Mouse (Mus musculus): ENCODE results near the gene Vps45. TPM values are rescaled to one million over a fixed set of nuclear protein-coding genes. Genes with fewer than 3 reads are reported as not detected.

The Vps45 gene
- total RNA-seq, 2 experiments from 2014 or later: 15.0 to 22.7 TPM

DNA sequence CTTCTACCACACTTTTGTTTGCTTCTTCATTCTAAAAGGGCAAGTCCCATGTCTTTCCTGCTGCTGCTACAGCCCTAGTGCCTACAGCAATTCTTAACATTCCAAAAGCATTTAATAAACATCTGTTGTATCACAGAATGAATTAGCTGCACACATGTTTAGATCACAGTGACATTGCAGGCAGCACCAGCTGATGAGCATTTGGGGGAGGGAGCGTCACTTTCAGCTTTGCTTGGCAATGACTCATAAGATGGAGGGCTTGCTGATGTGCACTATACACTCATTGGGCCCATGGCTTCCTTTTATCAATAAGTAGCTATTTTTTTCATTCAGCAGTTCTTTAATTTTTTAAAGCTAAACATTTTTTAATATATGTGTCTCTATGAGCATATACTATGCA lies 30.4 kb downstream of the Vps45 start:
- DNase-seq: no peak
- intact Hi-C loops (cut with DNase I): no loop called here
- no peak overlapping the region for H3K4me3 ChIP-seq
- H3K27ac ChIP-seq: no peak overlapping the region
- TF ChIP-seq CTCF (IDR thresholded peaks at IDR 0.05): no peak

DNA sequence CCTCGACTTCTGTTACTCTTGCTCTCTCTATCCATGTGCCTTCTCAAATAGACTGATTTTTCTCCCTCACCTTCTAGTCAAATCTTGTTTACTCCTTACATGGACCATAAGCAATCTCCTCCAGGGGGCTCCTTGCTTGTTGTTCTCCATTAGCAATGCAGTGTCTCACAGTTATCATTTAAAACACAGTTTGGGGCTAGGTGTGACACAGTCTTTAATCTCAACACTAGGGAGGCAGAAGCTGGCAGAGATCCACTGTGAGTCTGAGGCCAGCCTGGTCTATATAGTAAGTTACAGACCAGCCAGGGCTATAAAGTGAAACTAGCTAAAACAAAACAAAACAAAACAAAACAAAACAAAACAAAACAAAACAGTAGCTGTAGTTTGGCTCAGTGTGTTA lies 31.1 kb downstream of the Vps45 start:
- intact Hi-C loops (cut with DNase I): no loop called here
- H3K4me3 ChIP-seq: no peak overlapping the region
- no peak for TF ChIP-seq CTCF (IDR thresholded peaks at IDR 0.05)
- H3K27ac ChIP-seq: no peak overlapping the region
- DNase-seq: no peak

DNA sequence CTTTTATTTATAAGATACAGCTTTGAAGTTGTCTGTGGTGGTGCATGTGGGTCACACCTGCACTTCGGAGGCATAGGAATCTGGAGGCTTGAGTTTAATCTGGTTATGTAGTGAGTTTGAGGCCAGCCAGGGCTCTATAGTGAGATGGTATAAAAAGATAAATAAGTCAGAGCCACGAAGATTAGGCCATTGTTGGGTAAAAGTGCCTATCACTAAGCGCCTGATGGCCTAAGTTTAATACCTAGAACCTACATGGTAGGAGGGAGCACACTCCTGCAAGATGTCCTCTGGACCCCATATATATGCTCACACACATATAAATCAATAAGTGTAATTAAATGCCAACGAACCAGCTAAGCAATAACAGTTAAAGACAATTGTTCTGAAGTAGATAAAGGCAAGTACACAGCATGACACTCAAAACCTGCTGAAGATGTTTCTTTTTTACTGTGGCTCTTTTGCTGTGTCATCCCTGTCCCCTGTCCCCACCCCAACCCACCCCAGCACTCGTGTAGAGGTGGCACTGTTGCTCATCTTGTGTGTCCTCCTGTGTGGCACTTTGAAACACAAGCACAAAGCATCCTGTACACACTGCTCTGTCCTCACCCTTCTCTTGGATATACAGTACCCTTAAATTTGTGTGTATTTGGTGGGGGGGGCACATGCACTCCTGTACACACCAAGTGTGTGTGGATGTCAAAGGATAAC lies 36.7 kb downstream of the Vps45 start:
- H3K4me3 ChIP-seq: no peak overlapping the region
- TF ChIP-seq CTCF (IDR thresholded peaks at IDR 0.05): no peak
- intact Hi-C loops (cut with DNase I): no loop called here
- no peak overlapping the region for H3K27ac ChIP-seq
- DNase-seq: no peak

DNA sequence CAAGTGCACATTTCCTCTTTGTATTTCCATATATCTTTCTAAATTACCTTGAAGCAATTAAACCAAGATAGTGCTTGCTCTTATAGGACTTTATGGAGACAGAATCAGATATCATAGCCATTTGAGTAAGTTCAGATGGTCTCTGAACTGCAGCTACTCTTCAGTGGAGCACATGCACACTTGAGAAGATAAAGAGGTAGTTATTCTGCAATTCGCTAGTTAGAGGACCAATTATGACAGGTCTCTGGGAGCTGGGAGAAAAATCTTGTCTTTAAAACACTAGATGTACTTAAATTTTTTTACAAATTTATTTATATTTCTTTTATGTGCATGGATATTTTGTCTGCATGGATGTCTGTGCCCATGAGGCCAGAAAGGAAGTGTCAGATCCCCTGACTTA lies 37.5 kb downstream of the Vps45 start:
- DNase-seq: no peak
- TF ChIP-seq CTCF (IDR thresholded peaks at IDR 0.05): no peak
- H3K27ac ChIP-seq: no peak overlapping the region
- no peak overlapping the region for H3K4me3 ChIP-seq
- intact Hi-C loops (cut with DNase I): no loop called here

DNA sequence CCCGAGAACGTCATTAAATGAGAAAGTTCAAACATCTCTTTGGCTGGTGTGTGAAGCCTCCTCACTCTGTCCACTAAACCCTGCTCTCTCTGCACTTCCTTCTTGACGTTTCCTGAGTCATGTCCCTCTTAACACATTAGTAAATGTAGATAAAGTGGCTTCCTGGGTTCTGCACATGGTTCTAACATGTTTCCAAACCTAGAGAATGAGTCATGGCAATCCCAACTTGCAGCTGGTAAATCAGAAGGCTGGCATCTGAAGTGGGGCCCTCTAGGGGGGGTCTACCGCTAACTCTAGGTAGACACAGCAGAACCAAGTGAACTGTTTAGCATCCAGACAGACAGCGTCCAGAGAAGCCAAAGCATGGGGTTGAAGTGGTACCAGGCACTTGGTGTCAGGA lies 40.8 kb downstream of the Vps45 start:
- TF ChIP-seq CTCF (IDR thresholded peaks at IDR 0.05): no peak
- intact Hi-C loops (cut with DNase I): no loop called here
- no peak for DNase-seq
- H3K27ac ChIP-seq: no peak overlapping the region
- no peak overlapping the region for H3K4me3 ChIP-seq

DNA sequence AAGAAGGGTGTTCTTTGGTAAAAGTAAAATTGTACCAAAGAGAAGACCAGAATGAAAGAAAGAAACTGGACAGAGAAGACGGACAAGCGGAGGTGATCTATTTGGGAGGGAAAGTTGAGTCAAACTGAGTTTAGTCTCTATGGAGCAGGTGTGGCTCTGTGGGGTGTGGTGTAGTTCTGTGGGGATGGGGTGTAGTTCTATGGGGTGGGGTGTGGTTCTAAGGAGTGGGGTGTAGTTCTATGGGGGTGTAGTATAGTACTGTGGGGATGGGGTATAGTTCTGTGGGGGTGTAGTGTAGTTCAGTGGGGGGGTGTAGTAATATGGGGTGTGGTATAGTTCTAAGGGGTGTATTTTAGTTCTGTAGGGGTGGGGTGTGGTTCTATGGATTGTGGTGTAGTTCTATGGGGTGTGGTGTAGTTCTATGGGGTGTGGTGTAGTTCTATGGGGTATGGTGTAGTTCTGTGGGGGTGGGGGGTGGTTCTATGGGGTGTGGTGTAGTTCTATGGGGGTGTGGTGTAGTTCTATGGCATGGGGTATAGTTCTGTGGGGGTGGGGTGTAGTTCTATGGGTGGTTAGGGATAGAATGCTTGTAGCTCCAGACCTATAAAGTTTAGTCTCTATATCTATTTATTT lies 41.9 kb downstream of the Vps45 start:
- Histone ChIP-seq H3K4me3 (no peak overlapping the region), H3K27ac (no peak overlapping the region)
- intact Hi-C loops (cut with DNase I): no loop called here
- DNase-seq: no peak
- TF ChIP-seq CTCF (IDR thresholded peaks at IDR 0.05): no peak

DNA sequence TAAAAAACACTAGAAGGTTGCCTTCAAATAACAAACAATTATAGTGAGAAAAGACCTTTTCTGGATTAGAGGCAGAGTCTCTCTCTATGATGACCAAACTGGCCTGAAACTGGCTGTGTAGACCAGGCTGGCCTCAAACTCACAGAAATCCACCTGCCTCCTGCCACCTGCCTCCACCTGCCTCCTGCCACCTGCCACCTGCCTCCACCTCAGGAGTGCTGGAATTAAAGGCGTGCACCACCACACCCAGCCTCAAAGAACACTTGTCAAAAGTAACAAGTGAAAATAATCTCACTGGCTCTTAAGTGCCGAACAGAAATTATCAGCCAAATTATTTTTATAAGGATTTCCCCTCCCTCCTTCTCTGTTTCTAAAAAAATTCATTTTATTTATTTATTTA lies 42.6 kb downstream of the Vps45 start:
- no peak for DNase-seq
- intact Hi-C loops (cut with DNase I): no loop called here
- TF ChIP-seq CTCF (IDR thresholded peaks at IDR 0.05): no peak
- Histone ChIP-seq H3K27ac (no peak overlapping the region), H3K4me3 (no peak overlapping the region)

DNA sequence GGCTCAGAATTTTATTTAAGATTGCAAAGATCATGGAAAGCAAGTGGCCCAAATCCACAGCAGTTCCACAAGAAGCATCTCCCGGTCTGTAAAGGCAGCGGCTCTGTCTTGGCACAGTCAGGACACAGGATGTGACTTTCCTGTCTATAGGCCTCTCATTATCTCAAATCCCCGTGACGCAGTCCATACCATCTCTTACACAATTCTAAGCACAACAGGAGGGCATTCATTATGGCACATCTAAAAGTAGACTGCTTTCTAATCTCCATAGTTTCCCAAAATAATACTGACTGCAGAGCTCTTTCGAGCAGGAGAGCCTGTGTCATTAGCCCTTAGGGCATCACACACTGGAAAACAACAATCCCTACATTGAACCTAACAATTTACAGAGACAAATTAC lies 45.5 kb downstream of the Vps45 start:
- no peak for DNase-seq
- H3K4me3 ChIP-seq: no peak overlapping the region
- intact Hi-C loops (cut with DNase I): no loop called here
- TF ChIP-seq CTCF (IDR thresholded peaks at IDR 0.05): no peak
- H3K27ac ChIP-seq: no peak overlapping the region

DNA sequence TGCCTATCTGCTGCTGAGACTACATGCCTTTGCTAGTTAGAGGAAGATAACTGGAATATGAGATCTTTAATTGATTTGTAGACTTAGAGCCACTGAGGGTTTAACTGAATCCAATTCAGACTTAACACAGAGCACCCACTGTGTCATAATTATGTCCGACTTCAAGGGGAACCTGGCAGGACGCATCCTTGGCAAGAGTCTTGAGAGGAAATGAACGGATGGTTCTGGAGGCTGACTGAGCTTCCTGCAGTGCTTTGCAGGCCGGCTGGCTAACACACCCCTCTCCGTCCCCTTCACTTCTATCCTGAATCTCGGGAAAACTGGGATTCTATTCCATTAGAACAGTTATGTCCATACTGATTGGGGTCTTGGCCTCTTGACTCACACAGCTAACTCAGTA lies 49.8 kb downstream of the Vps45 start:
- no peak overlapping the region for H3K27ac ChIP-seq
- H3K4me3 ChIP-seq: no peak overlapping the region
- intact Hi-C loops (cut with DNase I): no loop called here
- TF ChIP-seq CTCF (IDR thresholded peaks at IDR 0.05): no peak
- no peak for DNase-seq

DNA sequence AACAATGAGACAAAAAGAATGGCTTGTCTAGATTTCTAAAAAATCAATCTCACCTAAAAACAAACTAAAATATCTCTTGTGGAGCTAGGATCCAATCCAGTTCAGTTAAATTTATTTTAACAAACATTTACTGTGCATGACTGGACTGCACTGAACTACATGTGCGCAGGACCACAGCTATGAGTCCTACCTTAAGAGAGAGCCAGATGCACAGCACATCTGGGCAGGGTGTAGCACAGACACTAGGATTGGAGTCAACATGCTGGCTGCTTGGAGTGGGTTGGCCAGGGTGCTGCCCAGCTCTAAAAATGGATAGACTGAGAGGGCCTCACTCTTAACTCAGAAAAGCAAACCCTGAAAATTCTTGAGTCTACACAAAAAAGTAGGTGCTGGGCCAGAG lies 56.7 kb downstream of the Vps45 start:
- H3K4me3 ChIP-seq: no peak overlapping the region
- no peak for TF ChIP-seq CTCF (IDR thresholded peaks at IDR 0.05)
- intact Hi-C loops (cut with DNase I): no loop called here
- H3K27ac ChIP-seq: peak overlapping the region; percentile 82
- DNase-seq: no peak

DNA sequence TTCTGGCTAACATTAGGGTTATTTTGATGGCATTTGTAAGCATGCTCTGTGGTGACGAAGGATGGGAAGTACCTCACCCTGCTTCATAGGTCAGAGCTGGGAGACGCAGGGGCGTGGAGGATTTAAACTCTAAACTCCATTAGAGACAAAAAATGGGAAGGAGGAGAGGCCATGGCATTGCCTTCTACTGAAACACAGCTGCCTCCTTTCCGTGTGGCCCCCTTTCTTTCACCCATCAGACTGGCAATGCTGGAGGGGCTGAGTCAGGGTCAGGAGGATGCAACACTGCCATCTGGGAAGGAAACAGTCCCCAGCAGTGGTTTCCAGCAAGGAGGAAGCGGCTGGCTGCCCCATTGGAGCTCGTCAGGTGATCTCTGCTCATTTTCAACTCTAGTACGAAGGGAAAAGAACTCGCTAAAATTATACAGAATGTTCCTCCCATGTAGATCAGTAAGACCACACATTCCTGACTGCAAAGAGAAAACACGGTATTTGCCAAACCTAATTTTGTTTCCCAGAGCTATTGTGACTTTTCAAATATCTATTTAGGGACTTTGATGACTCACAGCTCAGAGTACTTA lies 57.3 kb downstream of the Vps45 start:
- Histone ChIP-seq H3K27ac (peak overlapping the region; percentile 82), H3K4me3 (no peak overlapping the region)
- intact Hi-C loops (cut with DNase I): no loop called here
- DNase-seq: peak; percentile 40
- TF ChIP-seq CTCF (IDR thresholded peaks at IDR 0.05): no peak

DNA sequence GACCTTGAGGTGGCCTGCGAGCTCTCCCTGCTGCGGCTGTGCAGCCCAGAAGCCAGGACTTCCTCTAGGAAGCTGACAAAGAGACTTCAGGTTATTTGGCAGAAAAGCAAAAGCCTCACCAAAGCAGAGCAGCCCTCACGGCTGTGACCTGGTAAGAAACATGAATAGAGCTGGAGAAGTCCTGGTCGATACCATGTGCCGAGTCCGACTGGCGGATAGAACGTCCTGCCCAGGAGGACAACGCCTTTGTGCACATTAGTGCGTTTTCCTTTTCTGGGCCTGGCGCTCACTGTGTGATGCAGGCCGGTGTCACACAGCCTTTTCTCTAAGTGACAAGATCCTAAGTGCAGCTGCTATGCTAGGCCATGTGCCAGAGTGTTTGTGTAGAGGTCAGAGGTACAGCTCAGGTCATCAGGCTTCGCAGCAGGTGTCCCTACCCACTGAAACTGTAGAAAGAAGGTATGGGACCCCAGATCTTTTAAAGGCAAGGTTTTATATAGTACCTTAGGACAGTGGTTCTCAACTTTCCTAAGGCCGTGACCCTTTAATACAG lies 58.1 kb downstream of the Vps45 start:
- intact Hi-C loops (cut with DNase I): no loop called here
- peak overlapping the region; percentile 82 for H3K27ac ChIP-seq
- peak overlapping the region; percentile 51 for H3K4me3 ChIP-seq
- peak; percentile 71 for DNase-seq
- TF ChIP-seq CTCF (IDR thresholded peaks at IDR 0.05): no peak

DNA sequence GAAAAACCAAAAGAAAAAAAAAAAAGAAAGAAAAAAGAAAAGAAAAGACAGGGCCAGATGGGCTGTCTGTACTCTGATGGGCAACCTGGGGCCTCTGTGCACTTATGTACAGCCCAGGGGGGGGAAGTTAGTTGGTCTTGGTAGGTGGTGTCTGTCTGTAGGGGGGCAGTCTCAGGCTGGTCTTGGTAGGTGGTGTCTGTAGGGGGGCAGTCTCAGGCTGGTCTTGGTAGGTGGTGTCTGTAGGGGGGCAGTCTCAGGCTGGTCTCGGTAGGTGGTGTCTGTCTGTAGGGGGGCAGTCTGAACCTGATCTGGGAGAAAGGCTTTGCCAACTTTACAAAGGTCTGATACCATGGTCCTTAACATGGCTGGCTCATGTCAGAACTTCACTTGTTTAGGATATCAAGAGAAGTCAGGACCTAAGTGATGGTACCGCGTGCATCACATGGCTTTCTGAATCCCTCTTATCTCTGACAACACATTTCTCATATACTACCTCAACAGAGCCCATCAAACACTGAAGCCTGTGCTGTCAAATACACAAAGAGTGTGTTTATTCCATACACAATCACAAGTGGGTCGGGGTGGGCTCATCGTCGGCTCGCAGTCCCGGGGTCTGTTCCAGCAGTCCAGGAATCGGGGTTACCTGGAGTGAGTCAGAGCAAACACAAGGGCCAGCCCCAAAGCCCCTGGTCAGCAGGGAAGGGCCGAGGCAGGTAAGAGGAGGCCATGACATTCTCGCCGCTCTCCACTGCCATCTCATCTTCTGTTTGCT lies 58.8 kb downstream of the Vps45 start:
- Histone ChIP-seq H3K27ac (peak overlapping the region; percentile 82), H3K4me3 (peak overlapping the region; percentile 51)
- no peak for DNase-seq
- intact Hi-C loops (cut with DNase I): no loop called here
- TF ChIP-seq CTCF (IDR thresholded peaks at IDR 0.05): no peak
